Mouse (Mus musculus) G1E (cell line): ENCODE results near the gene Cyb5d1.

ENCODE experiments used
- CTCF ChIP-seq: IDR thresholded peaks from 2 replicates; pipeline ENCODE4 v1.5.1; 2012; ENCODE audit warnings: low read depth, low read length, inconsistent platforms, mixed read lengths
- TAL1 ChIP-seq: conservative IDR thresholded peaks from 2 replicates; pipeline ENCODE4 v1.6.1; 2012; ENCODE audit warnings: low read depth, low read length, inconsistent platforms, mixed read lengths

DNA sequence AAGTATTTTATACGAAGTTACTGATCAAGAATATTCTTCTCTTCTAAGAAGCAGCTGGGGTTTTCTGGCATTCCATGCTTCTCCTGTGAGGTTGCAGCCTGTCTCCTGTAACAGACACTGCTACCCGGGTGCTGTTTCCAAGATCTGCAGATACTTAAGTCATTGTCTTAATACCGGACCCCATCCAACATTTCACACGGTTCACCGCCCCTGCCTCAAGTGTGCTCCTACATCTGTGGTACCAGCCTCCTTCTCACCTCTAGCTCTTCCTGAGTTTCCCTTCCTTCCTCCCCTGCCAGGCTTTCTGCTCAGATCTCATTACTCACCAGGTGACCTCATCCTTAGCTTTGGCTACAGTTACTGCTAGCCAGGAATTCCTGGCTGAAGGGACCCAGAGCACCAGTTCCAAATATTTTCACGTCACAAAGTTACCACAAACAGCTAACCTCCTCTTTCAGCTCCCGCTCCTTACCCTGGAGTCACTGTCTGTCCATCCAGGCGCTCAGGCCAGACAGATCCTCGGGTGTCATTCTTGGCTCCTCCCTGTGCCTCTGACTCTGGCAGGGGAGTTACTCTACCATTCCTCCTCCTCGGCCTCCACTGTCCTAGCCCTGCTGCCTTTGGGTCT lies 12.8 kb downstream of the Cyb5d1 start:
- no peak for TF ChIP-seq CTCF
- TF ChIP-seq TAL1, result no peak
